Mouse (Mus musculus) CD8-positive naive resting alpha-beta T cell, adult 2 months (primary cell): ENCODE results near the gene Rpl29.

Experiments used
- DNase-seq, 2 experiments: peaks; one replicate each; pipeline ENCODE4 v3.0.0; 2022; ENCODE audit warnings: low read depth in 2 of 2, low spot score in 2 of 2

The Rpl29 gene

GRCm38 (mm10) chr9:106454071-106454761 is 25.0 kb downstream of the Rpl29 start:
- DNase-seq = no peak

GRCm38 (mm10) chr9:106454888-106455681 is 25.8 kb downstream of the Rpl29 start:
- DNase-seq = no peak

GRCm38 (mm10) chr9:106456325-106457162 is 27.3 kb downstream of the Rpl29 start:
- DNase-seq = no peak

GRCm38 (mm10) chr9:106457163-106457559 is 27.9 kb downstream of the Rpl29 start:
- DNase-seq = no peak

GRCm38 (mm10) chr9:106457920-106458319 is 28.7 kb downstream of the Rpl29 start:
- DNase-seq = no peak

GRCm38 (mm10) chr9:106459946-106460345 is 30.7 kb downstream of the Rpl29 start:
- DNase-seq = no peak

GRCm38 (mm10) chr9:106460401-106461025 is 31.3 kb downstream of the Rpl29 start:
- DNase-seq = no peak

- no peak for DNase-seq
Measured at GRCm38 (mm10) chr9:106461026-106461415, 31.8 kb downstream of the Rpl29 start.

GRCm38 (mm10) chr9:106461641-106462429 is 32.6 kb downstream of the Rpl29 start:
- no peak for DNase-seq

GRCm38 (mm10) chr9:106462430-106462800 is 33.2 kb downstream of the Rpl29 start:
- DNase-seq = no peak

- DNase-seq = no peak
Measured at GRCm38 (mm10) chr9:106463122-106464063, 34.1 kb downstream of the Rpl29 start.

GRCm38 (mm10) chr9:106464751-106465541 is 35.7 kb downstream of the Rpl29 start:
- DNase-seq = no peak

- no peak for DNase-seq
Measured at GRCm38 (mm10) chr9:106465571-106466200, 36.4 kb downstream of the Rpl29 start, which contains the start of gene Gpr62. Gpr62 (minus strand) TSS chr9:106465938.

- no peak for DNase-seq
Measured at GRCm38 (mm10) chr9:106466721-106467120, 37.5 kb downstream of the Rpl29 start.

- DNase-seq = no peak
Measured at GRCm38 (mm10) chr9:106467746-106468145, 38.5 kb downstream of the Rpl29 start.

GRCm38 (mm10) chr9:106469317-106469716 is 40.1 kb downstream of the Rpl29 start:
- no peak for DNase-seq

GRCm38 (mm10) chr9:106469776-106470175 is 40.5 kb downstream of the Rpl29 start:
- DNase-seq = no peak
